Mouse (Mus musculus) liver, embryonic 14.5 days (tissue): ENCODE measurements around the gene Rwdd2a. TPM values are rescaled to one million over a fixed set of nuclear protein-coding genes. Genes with fewer than 3 reads are reported as not detected.

Experiments used
- ATAC-seq: fragments of 200-750 bp; cut with Nextera tagmentation; 2 replicates; pipeline ENCODE4 v1.8.0; 2017; ENCODE audit warnings: moderate number of reproducible peaks, mild to moderate bottlenecking, moderate library complexity; ENCODE audit not compliant: insufficient read depth
- DNase-seq, 3 experiments: peaks; one replicate each; pipeline ENCODE4 v3.0.0-alpha.2; 2012 to 2013; ENCODE audit warnings: low read depth in 3 of 3, low spot score in 3 of 3
- H3K27ac ChIP-seq: fragments of 300-500 bp; sonication (generic); 2 replicates; pipeline ENCODE4 v1.5.1; 2014; ENCODE audit warnings: moderate library complexity, mild to moderate bottlenecking, control low read depth, inconsistent platforms
- H3K27me3 ChIP-seq: fragments of 300-500 bp; sonication (generic); 2 replicates; pipeline ENCODE4 v1.6.1; 2014; ENCODE audit warnings: mild to moderate bottlenecking, low read length, moderate library complexity; ENCODE audit not compliant: control insufficient read depth, insufficient read depth
- H3K36me3 ChIP-seq: fragments of 300-500 bp; sonication (generic); replicated peaks from 2 replicates; pipeline ENCODE4 v1.6.1; 2014; ENCODE audit warnings: low read depth; ENCODE audit not compliant: control insufficient read depth, insufficient read depth
- H3K4me1 ChIP-seq, 2 experiments: fragments of 200-500 bp in 1 of 2; fragments of 300-500 bp in 1 of 2; sonication (generic) in 1 of 2; replicated peaks; 2 replicates each; pipeline ENCODE4 v1.6.1; 2012 to 2014; ENCODE audit warnings: antibody characterized with exemption in 1 of 2, inconsistent platforms in 1 of 2, low read length in 1 of 2; ENCODE audit not compliant: control insufficient read depth in 2 of 2, insufficient read depth in 2 of 2
- H3K4me2 ChIP-seq: fragments of 300-500 bp; sonication (generic); 2 replicates; pipeline ENCODE4 v1.6.1; 2014; ENCODE audit warnings: low read depth, mild to moderate bottlenecking, control low read depth, moderate library complexity
- H3K4me3 ChIP-seq, 2 experiments: fragments of 200-500 bp in 1 of 2; fragments of 300-500 bp in 1 of 2; sonication (generic) in 1 of 2; 2 replicates each; pipeline ENCODE4 v1.5.1; 2012 to 2014; ENCODE audit warnings: low read depth in 2 of 2, low read length in 2 of 2, mild to moderate bottlenecking in 2 of 2, control low read depth in 1 of 2, inconsistent platforms in 1 of 2, moderate library complexity in 1 of 2; ENCODE audit not compliant: insufficient read depth in 1 of 2
- H3K9ac ChIP-seq: fragments of 300-500 bp; sonication (generic); replicated peaks from 2 replicates; pipeline ENCODE4 v1.6.1; 2014; ENCODE audit warnings: mild to moderate bottlenecking, control low read depth, moderate library complexity
- H3K9me3 ChIP-seq: fragments of 300-500 bp; sonication (generic); 2 replicates; pipeline ENCODE4 v1.6.1; 2016; ENCODE audit warnings: low read length, mixed read lengths; ENCODE audit not compliant: control insufficient read depth
- CTCF ChIP-seq: IDR thresholded peaks from 2 replicates; pipeline ENCODE4 v1.5.1; 2016; ENCODE audit warnings: antibody characterized with exemption, low read depth, control low read depth
- EP300 ChIP-seq: IDR thresholded peaks from 2 replicates; pipeline ENCODE4 v1.6.1; 2016; ENCODE audit warnings: antibody characterized with exemption, low read depth
- WGBS: fragments of 180-500 bp; shearing (Covaris S2); extraction: QIAGEN DNeasy Blood & Tissue Kit; methylation state at CpG from one replicate; pipeline ENCODE4 v1.1.7; 2014; ENCODE audit not compliant: insufficient replicate concordance; 5-methylcytosine and 5-hydroxymethylcytosine counted together
- polyA plus RNA-seq, 2 experiments: library from polyadenylated mRNA; depleted of rRNA in 1 of 2; stranded (reverse) in 1 of 2; unstranded in 1 of 2; fragments of >200 nt; fragmentation: Nextera tagmentation in 1 of 2; extraction: Ambion mirVana in 1 of 2; gene quantifications; 2 replicates each; pipeline versions ENCODE4 v1.2.1 to v1.2.3; 2012 to 2014

Rwdd2a gene
- polyA plus RNA-seq, 2 experiments = 0.37 to 0.83 TPM

DNA sequence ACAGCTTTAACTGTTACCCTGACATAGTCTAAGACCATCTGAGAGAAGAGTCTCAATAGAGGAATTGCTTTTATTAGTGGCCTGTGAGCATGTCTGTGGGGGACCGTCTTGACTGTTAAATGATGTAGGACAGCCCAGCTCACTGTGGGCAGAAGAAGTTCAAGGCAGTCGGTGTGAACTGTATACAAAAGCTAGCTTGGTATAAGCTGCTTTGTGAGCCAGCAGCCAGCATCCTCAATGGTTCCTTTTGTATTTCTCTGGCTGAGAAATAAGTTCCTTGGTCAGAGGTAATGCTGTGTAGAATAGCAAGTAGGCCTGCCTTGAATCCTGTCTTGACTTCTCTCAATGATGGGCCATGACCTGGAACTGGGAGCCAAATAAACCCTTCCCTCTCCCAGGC, 50.3 kb downstream of the Rwdd2a start:
- ATAC-seq = no peak
- Histone ChIP-seq H3K27me3 (no peaks in the 10 kb centered on the region), H3K27ac (no peak overlapping the region), H3K4me2 (no peak overlapping the region), H3K4me3 (no peak overlapping the region), H3K36me3 (no peaks in the 10 kb centered on the region), H3K4me1 (no peaks in the 10 kb centered on the region), H3K9me3 (no peaks in the 10 kb centered on the region), H3K9ac (no peak overlapping the region)
- DNase-seq = no peak
- 69% methylated on average over 2 of the region's 2 CpGs for WGBS
- TF ChIP-seq CTCF (no peak), EP300 (no peak)

DNA sequence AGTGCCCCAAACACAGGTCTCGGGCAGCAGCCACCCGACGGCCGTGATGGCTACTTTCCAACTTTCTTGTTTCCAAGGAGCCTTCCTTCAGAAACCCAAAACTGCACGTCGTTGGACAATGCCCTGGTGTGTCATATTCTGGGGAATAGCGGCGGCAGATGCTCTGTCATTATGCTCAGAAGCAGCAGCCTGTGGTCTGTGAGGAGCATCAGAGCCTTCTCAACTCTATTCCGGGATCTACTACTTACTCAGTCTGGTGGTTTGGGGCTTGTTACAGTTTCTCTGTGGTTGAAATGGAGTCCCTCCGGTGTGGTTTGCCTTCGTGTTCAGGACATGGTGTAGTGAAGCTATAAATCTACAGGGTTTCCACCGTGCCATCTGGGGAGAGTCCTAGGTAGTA, 52.2 kb downstream of the Rwdd2a start:
- WGBS = 68% methylated on average over 12 of the region's 12 CpGs
- TF ChIP-seq CTCF = no peak
- TF ChIP-seq EP300 = no peak
- H3K36me3 ChIP-seq = no peaks in the 10 kb centered on the region

More for the DNA sequence above, 52.2 kb downstream of the Rwdd2a start:
- H3K27me3 ChIP-seq = no peaks in the 10 kb centered on the region
- no peak overlapping the region for H3K27ac ChIP-seq
- H3K4me1 ChIP-seq = no peaks in the 10 kb centered on the region
- H3K4me3 ChIP-seq = no peak overlapping the region
- DNase-seq (no peak), ATAC-seq (no peak)
- no peaks in the 10 kb centered on the region for H3K9me3 ChIP-seq
- H3K9ac ChIP-seq = no peak overlapping the region
- H3K4me2 ChIP-seq = no peak overlapping the region

Other genes starting within 250 kb of the Rwdd2a start
- 1.0 and 1.5 TPM in 2 replicates for gene Ube2cbp, start 107.0 kb upstream of the Rwdd2a start, polyA plus RNA-seq (2012; rRNA removed)
- gene Ube2cbp, start 107.0 kb upstream of the Rwdd2a start, polyA plus RNA-seq (2014; fragmentation: Nextera tagmentation; extraction: Ambion mirVana) = 2.3 and 3.4 TPM in 2 replicates
- 3.9 and 4.6 TPM in 2 replicates for gene Dop1a, start 104.8 kb upstream of the Rwdd2a start, polyA plus RNA-seq (2012; rRNA removed)
- 3.1 and 5.4 TPM in 2 replicates for gene Dop1a, start 104.8 kb upstream of the Rwdd2a start, polyA plus RNA-seq (2014; fragmentation: Nextera tagmentation; extraction: Ambion mirVana)
- gene Pgm3, start 149 bp upstream of the Rwdd2a start, polyA plus RNA-seq (2012; rRNA removed) = 4.2 and 7.0 TPM in 2 replicates
- gene Pgm3, start 149 bp upstream of the Rwdd2a start, polyA plus RNA-seq (2014; fragmentation: Nextera tagmentation; extraction: Ambion mirVana) = 14.9 and 16.1 TPM in 2 replicates
- gene Me1, start 124.0 kb downstream of the Rwdd2a start, polyA plus RNA-seq (2012; rRNA removed) = 1.6 and 1.8 TPM in 2 replicates
- gene Me1, start 124.0 kb downstream of the Rwdd2a start, polyA plus RNA-seq (2014; fragmentation: Nextera tagmentation; extraction: Ambion mirVana) = 3.1 and 3.6 TPM in 2 replicates
- gene Prss35, start 171.7 kb downstream of the Rwdd2a start, polyA plus RNA-seq (2012; rRNA removed) = 0.22 and 0.48 TPM in 2 replicates
- gene Prss35, start 171.7 kb downstream of the Rwdd2a start, polyA plus RNA-seq (2014; fragmentation: Nextera tagmentation; extraction: Ambion mirVana) = 0.43 and 0.54 TPM in 2 replicates